In the genomic region with DNA sequence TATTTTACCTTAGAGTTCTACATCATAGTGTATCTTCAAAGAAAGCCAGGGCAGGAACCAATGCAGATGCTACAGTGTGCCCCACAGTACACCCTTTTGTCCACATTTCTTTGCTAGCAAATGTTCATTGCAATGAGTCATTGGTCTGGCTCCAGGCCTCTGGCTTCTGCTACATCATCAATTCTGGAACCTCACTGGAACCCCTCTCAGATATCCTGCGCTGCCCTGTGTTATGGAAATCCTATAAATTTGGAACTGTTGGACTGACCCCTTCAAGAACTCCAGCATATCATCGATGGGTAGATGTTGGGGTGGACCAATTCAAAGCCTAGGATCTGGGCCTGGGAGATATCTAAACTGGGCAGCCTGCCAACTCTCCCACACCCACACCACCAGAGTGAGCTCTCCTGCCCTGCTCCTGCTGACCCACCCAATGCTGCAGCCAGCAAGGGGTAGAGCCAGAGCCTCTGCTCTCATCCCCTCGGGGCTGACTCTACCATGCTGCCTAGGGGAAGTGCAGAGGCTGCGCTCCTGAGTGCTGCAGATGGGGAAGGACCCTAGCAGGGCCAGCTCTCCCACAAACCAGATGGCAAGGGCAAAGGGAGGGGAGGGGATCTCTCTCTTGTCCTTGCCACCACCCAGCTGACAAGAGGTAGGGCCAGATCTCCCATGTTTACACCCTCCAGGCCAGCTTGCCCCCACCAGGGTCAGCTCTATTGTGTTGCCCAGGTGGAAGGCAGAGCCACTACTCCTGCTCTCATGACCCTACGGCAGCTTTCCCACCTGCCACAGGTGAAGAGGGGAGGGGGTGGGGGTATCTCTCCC, we compare ENCODE assay signal across 10 mouse cellular contexts. TPM values are rescaled to one million over a fixed set of nuclear protein-coding genes. Genes with fewer than 3 reads are reported as not detected.
DNase-seq lines count a peak whose midpoint lies in the region; ATAC-seq lines count a peak whose summit lies in the region.
"Had no signal": no experiment of that assay in that cellular context is flagged by ENCODE, and none has a peak within 500 bp of the region (broad histone marks: within the 10 kb centered on the region; RNA-seq: fewer than 3 reads in every experiment).

No protein-coding gene starts in this region.

- H3K4me3 ChIP-seq in lung, embryonic 16.5 days (ENCODE audit: low read length), result no peak overlapping the region
- H3K4me3 ChIP-seq: midbrain, embryonic 15.5 days had no signal

- peak; percentile 64 for DNase-seq in urinary bladder, postnatal 14 days (ENCODE audit: low spot score)
- no peak for DNase-seq in urinary bladder, postnatal 10 days (ENCODE audit: low spot score)
- DNase-seq in B cell, adult 2 months, result no peak
- no peak for DNase-seq in frontal cortex, postnatal 14 days (ENCODE audit: low spot score in 2 of 2)
- DNase-seq in thymus, postnatal 25 days, result no peak

- WGBS in lung, embryonic 16.5 days, result 47% methylated on average over 5 of the region's 5 CpGs

- ATAC-seq in erythroblast, adult 5-6 weeks (replicated peaks; ENCODE audit: low FRiP score, poor library complexity, severe bottlenecking), result peak; percentile 98
- peak; percentile 64 for ATAC-seq in lung, embryonic 16.5 days (ENCODE audit: low read depth)
- ATAC-seq: midbrain, embryonic 15.5 days had no signal

- H3K4me1 ChIP-seq in lung, embryonic 16.5 days (replicated peaks; ENCODE audit: control insufficient read depth, insufficient read depth, low read length), result peaks cover 15% of the 10 kb centered on the region
- H3K4me1 ChIP-seq: midbrain, embryonic 15.5 days had no signal

- H3K4me2 ChIP-seq in lung, embryonic 16.5 days (ENCODE audit: low read depth, low read length), result no peak overlapping the region; the same call in 1 of the 2 replicates
- H3K4me2 ChIP-seq: midbrain, embryonic 15.5 days had no signal

- H3K27me3 ChIP-seq in lung, embryonic 16.5 days (ENCODE audit: control insufficient read depth, insufficient read depth, low read depth, low read length), result no peaks in the 10 kb centered on the region
- H3K27me3 ChIP-seq: midbrain, embryonic 15.5 days had no signal

- peak overlapping the region; percentile 85 for H3K27ac ChIP-seq in lung, embryonic 16.5 days (ENCODE audit: low read length)
- H3K27ac ChIP-seq: midbrain, embryonic 15.5 days had no signal

- H3K9ac ChIP-seq in lung, embryonic 16.5 days (ENCODE audit: low read length), result no peak overlapping the region
- H3K9ac ChIP-seq: midbrain, embryonic 15.5 days had no signal

- H3K36me3 ChIP-seq in lung, embryonic 16.5 days (ENCODE audit: control insufficient read depth, insufficient read depth, low read length), result no peaks in the 10 kb centered on the region
- H3K36me3 ChIP-seq: midbrain, embryonic 15.5 days had no signal

- no peaks in the 10 kb centered on the region for H3K9me3 ChIP-seq in lung, embryonic 16.5 days (ENCODE audit: control insufficient read depth, low read length)
- H3K9me3 ChIP-seq: midbrain, embryonic 15.5 days had no signal

RNA-seq across cellular contexts. Expression of a gene that starts 16.4 kb away (rescaled TPM):
- not detected in 2 replicates for total RNA-seq in erythroblast, adult 5-6 weeks (2015; ENCODE audit: low replicate concordance)
- not detected in 2 replicates for total RNA-seq in erythroblast, adult 5-6 weeks (2017; ENCODE audit: low replicate concordance)
- 0.11 and 0.28 TPM in 2 replicates for polyA plus RNA-seq in lung, embryonic 16.5 days (2015; fragmentation: Nextera tagmentation; extraction: Ambion mirVana)
- total RNA-seq: layer of hippocampus, postnatal 14 days had no signal

RNA-seq across cellular contexts. Expression of a gene that starts 23.7 kb away (rescaled TPM):
- total RNA-seq in erythroblast, adult 5-6 weeks (2015; ENCODE audit: low replicate concordance), result not detected in 2 replicates
- not detected in 2 replicates for total RNA-seq in erythroblast, adult 5-6 weeks (2017; ENCODE audit: low replicate concordance)
- 1.1 and 1.5 TPM in 2 replicates for polyA plus RNA-seq in lung, embryonic 16.5 days (2015; fragmentation: Nextera tagmentation; extraction: Ambion mirVana)
- total RNA-seq: layer of hippocampus, postnatal 14 days had no signal
- polyA plus RNA-seq: midbrain, embryonic 15.5 days had no signal

RNA-seq across cellular contexts. Expression of a gene that starts 41.2 kb away (rescaled TPM):
- not detected in 2 replicates for total RNA-seq in erythroblast, adult 5-6 weeks (2015; ENCODE audit: low replicate concordance)
- not detected in 2 replicates for total RNA-seq in erythroblast, adult 5-6 weeks (2017; ENCODE audit: low replicate concordance)
- polyA plus RNA-seq in lung, embryonic 16.5 days (2015; fragmentation: Nextera tagmentation; extraction: Ambion mirVana), result 0.14 TPM in 1 of 2 replicates, not detected in the other
- polyA plus RNA-seq: hindbrain, embryonic 11.5 days; midbrain, embryonic 15.5 days had no signal

RNA-seq across cellular contexts. Expression of a gene that starts 51.7 kb away (rescaled TPM):
- 6.5 and 11.5 TPM in 2 replicates for total RNA-seq in erythroblast, adult 5-6 weeks (2015; ENCODE audit: low replicate concordance)
- total RNA-seq in erythroblast, adult 5-6 weeks (2017; ENCODE audit: low replicate concordance), result 4.3 and 8.1 TPM in 2 replicates
- polyA plus RNA-seq in lung, embryonic 16.5 days (2015; fragmentation: Nextera tagmentation; extraction: Ambion mirVana), result 53.1 and 59.4 TPM in 2 replicates
